Mouse (Mus musculus) kidney, adult 2 months (tissue): ENCODE data around the gene Fcho1.

Experiments used
- CTCF ChIP-seq: fragments of 200-500 bp; conservative IDR thresholded peaks from 2 replicates; pipeline ENCODE4 v1.5.1; 2011; ENCODE audit warnings: low read depth, mild to moderate bottlenecking, control low read depth, low read length, moderate library complexity, mixed read lengths; ENCODE audit not compliant: insufficient read depth, insufficient read length
- POLR2A ChIP-seq: fragments of 200-500 bp; IDR thresholded peaks from one replicate; pipeline ENCODE4 v1.6.1; 2011; ENCODE audit warnings: low read depth, low read length, control low read depth

DNA sequence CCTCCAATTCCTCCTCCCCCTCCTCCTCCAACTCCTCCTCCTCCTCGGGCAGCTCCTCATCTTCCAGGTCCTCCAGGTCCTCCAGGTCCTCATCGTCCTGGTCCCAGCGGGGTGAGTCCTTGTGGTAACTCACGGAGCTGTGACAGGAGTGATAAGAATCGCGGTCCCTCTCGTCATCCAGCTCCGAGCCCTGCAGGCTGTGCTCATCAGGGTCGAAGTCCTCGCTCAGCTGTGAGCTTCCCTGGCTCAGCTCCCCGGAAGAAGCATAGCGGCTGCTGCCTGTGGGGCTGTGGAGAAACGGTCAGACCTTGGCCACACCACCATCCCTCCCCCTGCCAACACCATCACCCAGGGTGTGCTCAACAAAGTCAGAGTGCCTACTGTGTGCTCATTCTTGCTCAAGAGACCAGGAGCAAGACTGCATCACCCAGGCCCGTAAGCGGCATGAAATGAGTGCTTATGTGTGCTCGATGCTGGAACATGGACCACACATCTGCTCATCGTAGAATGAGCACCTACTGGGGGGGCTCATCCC, 66.9 kb downstream of the Fcho1 start:
- TF ChIP-seq CTCF (no peak), POLR2A (no peak)
